Comparison of ENCODE assay signal across 11 mouse cellular contexts in the genomic region with DNA sequence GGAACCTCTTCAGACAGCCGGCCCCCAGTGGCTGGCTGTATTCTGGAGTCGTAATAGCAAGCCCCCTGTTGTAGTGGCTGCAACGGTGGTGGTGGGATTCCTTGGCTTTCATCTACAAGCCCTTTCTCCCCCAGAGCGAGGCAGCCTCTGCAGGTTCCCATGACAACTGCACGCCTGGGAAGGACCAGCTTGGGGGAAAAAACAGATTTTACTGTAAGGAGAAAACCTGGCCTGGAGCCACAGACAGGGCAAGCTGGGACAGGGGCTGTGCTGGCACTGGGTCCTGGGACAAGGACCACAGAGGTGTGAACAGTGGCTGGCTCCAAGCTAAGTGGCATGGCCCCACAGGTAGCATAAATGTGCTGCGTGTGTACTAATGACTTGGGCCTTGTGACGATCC. TPM values are rescaled to one million over a fixed set of nuclear protein-coding genes. Genes with fewer than 3 reads are reported as not detected.
DNase-seq lines count a peak whose midpoint lies in the region; ATAC-seq lines count a peak whose summit lies in the region.
"Had no signal": no experiment of that assay in that cellular context is flagged by ENCODE, and none has a peak within 500 bp of the region (broad histone marks: within the 10 kb centered on the region; RNA-seq: fewer than 3 reads in every experiment).

No protein-coding gene starts in this region.

- peaks cover 9% of the 10 kb centered on the region; the same call in 1 of the 2 replicates for H3K9me3 ChIP-seq in forebrain, embryonic 13.5 days (replicated peaks)
- no peaks in the 10 kb centered on the region for H3K9me3 ChIP-seq in neural tube, embryonic 15.5 days (replicated peaks)

- H3K27me3 ChIP-seq in forebrain, embryonic 13.5 days: no peaks in the 10 kb centered on the region
- no peaks in the 10 kb centered on the region for H3K27me3 ChIP-seq in neural tube, embryonic 15.5 days (replicated peaks)

- WGBS in forebrain, embryonic 13.5 days: 9% methylated on average over 7 of the region's 7 CpGs
- 12% methylated on average over 7 of the region's 7 CpGs for WGBS in neural tube, embryonic 15.5 days

- ATAC-seq in forebrain, embryonic 13.5 days: peak; percentile 74
- peak; percentile 68; the same call in 1 of the 2 replicates for ATAC-seq in neural tube, embryonic 15.5 days (ENCODE audit: low FRiP score)
- ATAC-seq: liver, postnatal 0 days had no signal

- H3K27ac ChIP-seq in forebrain, embryonic 13.5 days: peak overlapping the region; percentile 88
- peak overlapping the region; percentile 29 for H3K27ac ChIP-seq in neural tube, embryonic 15.5 days (replicated peaks)

- peaks cover 51% of the 10 kb centered on the region for H3K4me1 ChIP-seq in forebrain, embryonic 13.5 days
- H3K4me1 ChIP-seq in neural tube, embryonic 15.5 days: peaks cover 31% of the 10 kb centered on the region

- no peak overlapping the region for H3K9ac ChIP-seq in forebrain, embryonic 13.5 days
- no peak overlapping the region for H3K9ac ChIP-seq in neural tube, embryonic 15.5 days (replicated peaks)
- H3K9ac ChIP-seq: liver, postnatal 0 days had no signal

- peak overlapping the region; percentile 41 for H3K4me2 ChIP-seq in forebrain, embryonic 13.5 days
- peak overlapping the region; percentile 7; the same call in 1 of the 2 replicates for H3K4me2 ChIP-seq in neural tube, embryonic 15.5 days

- no peaks in the 10 kb centered on the region for H3K36me3 ChIP-seq in forebrain, embryonic 13.5 days (ENCODE audit: poor library complexity, severe bottlenecking)
- H3K36me3 ChIP-seq in neural tube, embryonic 15.5 days: no peaks in the 10 kb centered on the region

- no peak overlapping the region for H3K4me3 ChIP-seq in forebrain, embryonic 13.5 days
- H3K4me3 ChIP-seq in neural tube, embryonic 15.5 days (replicated peaks): no peak overlapping the region

- peak; percentile 87 for DNase-seq in heart, adult 11 months
- DNase-seq in heart, adult 18-20 months: no peak
- DNase-seq in layer of hippocampus, postnatal 14 days (ENCODE audit: low spot score in 2 of 2): peak; percentile 70 to 71
- DNase-seq in ovary, adult 18-20 months (ENCODE audit: low spot score): no peak
- DNase-seq in heart, postnatal 4 days: no peak
- DNase-seq in lung, postnatal 4 days: no peak
- DNase-seq: heart, postnatal 14 days; liver, postnatal 0 days had no signal

RNA-seq across cellular contexts. Expression of a gene that starts 13.3 kb away (rescaled TPM):
- total RNA-seq in heart, adult 18-20 months (2021): 10 to 100 TPM in 1 of 2 experiments, 1 to 10 TPM in 1; 9.8 to 10.3 TPM
- polyA plus RNA-seq in forebrain, embryonic 13.5 days (2015; fragmentation: Nextera tagmentation; extraction: Ambion mirVana): 14.3 and 15.8 TPM in 2 replicates
- total RNA-seq in layer of hippocampus, postnatal 14 days (2021): 10 to 100 TPM; 71.3 to 79.6 TPM
- polyA plus RNA-seq in neural tube, embryonic 15.5 days (2015; fragmentation: Nextera tagmentation; extraction: Ambion mirVana): 19.3 and 23.1 TPM in 2 replicates
- 10 to 100 TPM; 20.8 to 21.4 TPM for total RNA-seq in heart, postnatal 4 days (2021)

RNA-seq across cellular contexts. Expression of a gene that starts 32.3 kb away (rescaled TPM):
- 10 to 100 TPM; 26.5 to 27.9 TPM for total RNA-seq in heart, adult 18-20 months (2021)
- polyA plus RNA-seq in forebrain, embryonic 13.5 days (2015; fragmentation: Nextera tagmentation; extraction: Ambion mirVana): 5.0 and 5.3 TPM in 2 replicates
- 10 to 100 TPM; 11.9 to 12.0 TPM for total RNA-seq in layer of hippocampus, postnatal 14 days (2021)
- polyA plus RNA-seq in neural tube, embryonic 15.5 days (2015; fragmentation: Nextera tagmentation; extraction: Ambion mirVana): 9.5 and 12.6 TPM in 2 replicates
- 10 to 100 TPM; 20.5 to 21.7 TPM for total RNA-seq in heart, postnatal 4 days (2021)

RNA-seq across cellular contexts. Expression of a gene that starts 45.0 kb away (rescaled TPM):
- total RNA-seq in heart, adult 18-20 months (2021): not detected
- not detected in 2 replicates for polyA plus RNA-seq in forebrain, embryonic 13.5 days (2015; fragmentation: Nextera tagmentation; extraction: Ambion mirVana)
- total RNA-seq in layer of hippocampus, postnatal 14 days (2021): not detected
- not detected in 2 replicates for polyA plus RNA-seq in neural tube, embryonic 15.5 days (2015; fragmentation: Nextera tagmentation; extraction: Ambion mirVana)
- total RNA-seq in heart, postnatal 4 days (2021): not detected
- total RNA-seq: heart, postnatal 14 days had no signal
- polyA plus RNA-seq: liver, postnatal 0 days; small intestine, adult 2 months had no signal

Comparison
In these comparisons a context has a peak if more than half of its experiments do, and no peak if none do; other contexts are left out.
1. DNase-seq: peak in heart, adult 11 months (single experiment) and layer of hippocampus, postnatal 14 days (2 of 2); none in heart, adult 18-20 months (0 of 2), ovary, adult 18-20 months (single experiment), heart, postnatal 4 days (single experiment) and lung, postnatal 4 days (0 of 2).